Mouse (Mus musculus): Measurements from ENCODE around the gene Ehbp1. TPM values are rescaled to one million over a fixed set of nuclear protein-coding genes. Genes with fewer than 3 reads are reported as not detected.

Gene Ehbp1
- polyA plus RNA-seq, 1 experiment from 2014 or later = 7.9 TPM

GRCm38 (mm10) chr11:21999396-22000315 is 342.4 kb downstream of the Ehbp1 start:
- peaks cover 59% of the 10 kb centered on the region for H3K4me1 ChIP-seq
- DNase-seq (ENCODE audit: low spot score) = peak; percentile 71
- peaks cover 100% of the 10 kb centered on the region for H3K27me3 ChIP-seq (ENCODE audit: low read depth, poor library complexity, severe bottlenecking)
- H3K27ac ChIP-seq = no peak overlapping the region
- no peaks in the 10 kb centered on the region for H3K9me3 ChIP-seq (replicated peaks)
- H3K4me3 ChIP-seq = 0 out of 2 replicates have a peak overlapping the region, but pooled peaks have one; percentile 66
- no peaks in the 10 kb centered on the region for H3K36me3 ChIP-seq
- under 1% methylated on average over 31 of the region's 31 CpGs for WGBS

GRCm38 (mm10) chr11:21998141-21999047 is 343.7 kb downstream of the Ehbp1 start:
- peak; percentile 63 for DNase-seq (ENCODE audit: low spot score)
- peaks cover 100% of the 10 kb centered on the region for H3K27me3 ChIP-seq (ENCODE audit: low read depth, poor library complexity, severe bottlenecking)
- 3% methylated on average over 32 of the region's 32 CpGs for WGBS
- peaks cover 55% of the 10 kb centered on the region for H3K4me1 ChIP-seq
- no peaks in the 10 kb centered on the region for H3K36me3 ChIP-seq
- no peak overlapping the region for H3K4me3 ChIP-seq
- H3K27ac ChIP-seq = no peak overlapping the region
- H3K9me3 ChIP-seq (replicated peaks) = no peaks in the 10 kb centered on the region

- H3K4me3 ChIP-seq = no peak overlapping the region
- no peaks in the 10 kb centered on the region for H3K36me3 ChIP-seq
- H3K4me1 ChIP-seq = peaks cover 56% of the 10 kb centered on the region
- H3K9me3 ChIP-seq (replicated peaks) = no peaks in the 10 kb centered on the region
- peak; percentile 47 for DNase-seq (ENCODE audit: low spot score)
- under 1% methylated on average over 20 of the region's 20 CpGs for WGBS
- no peak overlapping the region for H3K27ac ChIP-seq
- peaks cover 100% of the 10 kb centered on the region for H3K27me3 ChIP-seq (ENCODE audit: low read depth, poor library complexity, severe bottlenecking)
Measured at GRCm38 (mm10) chr11:21997561-21998140, 344.4 kb downstream of the Ehbp1 start.

- WGBS = under 1% methylated on average over 63 of the region's 63 CpGs
- Histone ChIP-seq H3K9me3 (replicated peaks) (no peaks in the 10 kb centered on the region), H3K36me3 (no peaks in the 10 kb centered on the region), H3K27ac (no peak overlapping the region), H3K4me3 (peak overlapping the region; percentile 40), H3K27me3 (ENCODE audit: low read depth, poor library complexity, severe bottlenecking) (peaks cover 100% of the 10 kb centered on the region), H3K4me1 (peaks cover 50% of the 10 kb centered on the region)
- DNase-seq (ENCODE audit: low spot score) = peak; percentile 76
Measured at GRCm38 (mm10) chr11:21996661-21997560, 345.2 kb downstream of the Ehbp1 start.

- H3K4me1 ChIP-seq = peaks cover 43% of the 10 kb centered on the region
- peak overlapping the region; percentile 40 for H3K4me3 ChIP-seq
- H3K27ac ChIP-seq = no peak overlapping the region
- H3K36me3 ChIP-seq = no peaks in the 10 kb centered on the region
- H3K27me3 ChIP-seq (ENCODE audit: low read depth, poor library complexity, severe bottlenecking) = peaks cover 100% of the 10 kb centered on the region
- H3K9me3 ChIP-seq (replicated peaks) = no peaks in the 10 kb centered on the region
- DNase-seq (ENCODE audit: low spot score) = no peak
- under 1% methylated on average over 13 of the region's 13 CpGs for WGBS
Measured at GRCm38 (mm10) chr11:21996325-21996647, 345.8 kb downstream of the Ehbp1 start.

GRCm38 (mm10) chr11:21995534-21996324 is 346.4 kb downstream of the Ehbp1 start:
- Histone ChIP-seq H3K9me3 (replicated peaks) (no peaks in the 10 kb centered on the region), H3K27me3 (ENCODE audit: low read depth, poor library complexity, severe bottlenecking) (peaks cover 100% of the 10 kb centered on the region), H3K36me3 (no peaks in the 10 kb centered on the region), H3K4me1 (peaks cover 38% of the 10 kb centered on the region), H3K4me3 (0 out of 2 replicates have a peak overlapping the region, but pooled peaks have one; percentile 40), H3K27ac (no peak overlapping the region)
- 1% methylated on average over 27 of the region's 27 CpGs for WGBS
- peak; percentile 67 for DNase-seq (ENCODE audit: low spot score)

- Histone ChIP-seq H3K4me3 (no peak overlapping the region), H3K9me3 (replicated peaks) (no peaks in the 10 kb centered on the region), H3K36me3 (no peaks in the 10 kb centered on the region), H3K27me3 (ENCODE audit: low read depth, poor library complexity, severe bottlenecking) (peaks cover 98% of the 10 kb centered on the region), H3K27ac (no peak overlapping the region), H3K4me1 (peaks cover 30% of the 10 kb centered on the region)
- under 1% methylated on average over 34 of the region's 34 CpGs for WGBS
- peak; percentile 36 for DNase-seq (ENCODE audit: low spot score)
Measured at GRCm38 (mm10) chr11:21994377-21995370, 347.4 kb downstream of the Ehbp1 start.

GRCm38 (mm10) chr11:21993597-21994376 is 348.3 kb downstream of the Ehbp1 start:
- under 1% methylated on average over 47 of the region's 47 CpGs for WGBS
- H3K4me3 ChIP-seq = peak overlapping the region; percentile 34
- H3K27ac ChIP-seq = peak overlapping the region; percentile 61; the same call in 1 of the 2 replicates
- H3K27me3 ChIP-seq (ENCODE audit: low read depth, poor library complexity, severe bottlenecking) = peaks cover 98% of the 10 kb centered on the region
- no peaks in the 10 kb centered on the region for H3K36me3 ChIP-seq
- peak; percentile 73 for DNase-seq (ENCODE audit: low spot score)
- no peaks in the 10 kb centered on the region for H3K9me3 ChIP-seq (replicated peaks)
- peaks cover 30% of the 10 kb centered on the region for H3K4me1 ChIP-seq

- H3K27me3 ChIP-seq (ENCODE audit: low read depth, poor library complexity, severe bottlenecking) = peaks cover 98% of the 10 kb centered on the region
- WGBS = 1% methylated on average over 96 of the region's 96 CpGs
- peak; percentile 74 for DNase-seq (ENCODE audit: low spot score)
- peak overlapping the region; percentile 34 for H3K4me3 ChIP-seq
- H3K36me3 ChIP-seq = no peaks in the 10 kb centered on the region
- no peaks in the 10 kb centered on the region for H3K9me3 ChIP-seq (replicated peaks)
- H3K27ac ChIP-seq = peak overlapping the region; percentile 61; the same call in 1 of the 2 replicates
- H3K4me1 ChIP-seq = peaks cover 30% of the 10 kb centered on the region
Measured at GRCm38 (mm10) chr11:21992761-21993596, 349.1 kb downstream of the Ehbp1 start.
